Mouse (Mus musculus) kidney, adult 2 months (tissue): ENCODE measurements around the gene Epb42. TPM values are rescaled to one million over a fixed set of nuclear protein-coding genes. Genes with fewer than 3 reads are reported as not detected.

ENCODE experiments used
- DNase-seq: peaks from one replicate; pipeline ENCODE4 v3.0.0; 2021
- H3K27ac ChIP-seq: fragments of 200-500 bp; 2 replicates; pipeline ENCODE4 v1.5.1; 2012; ENCODE audit warnings: low read depth, low read length, control low read depth, inconsistent platforms; ENCODE audit not compliant: insufficient read depth
- H3K27me3 ChIP-seq: fragments of 200-500 bp; replicated peaks from 2 replicates; pipeline ENCODE4 v1.6.1; 2012; ENCODE audit warnings: mild to moderate bottlenecking, moderate library complexity, low read length, inconsistent platforms; ENCODE audit not compliant: control insufficient read depth, insufficient read depth
- H3K36me3 ChIP-seq: fragments of 200-500 bp; 2 replicates; pipeline ENCODE4 v1.6.1; 2012; ENCODE audit warnings: mild to moderate bottlenecking, moderate library complexity, low read length, inconsistent platforms; ENCODE audit not compliant: control insufficient read depth, insufficient read depth
- H3K4me1 ChIP-seq: fragments of 200-500 bp; 2 replicates; pipeline ENCODE4 v1.6.1; 2011; ENCODE audit warnings: low read length; ENCODE audit not compliant: control insufficient read depth, insufficient read depth
- H3K4me3 ChIP-seq: fragments of 200-500 bp; 2 replicates; pipeline ENCODE4 v1.5.1; 2011; ENCODE audit warnings: mild to moderate bottlenecking, low read depth, low read length, control low read depth; ENCODE audit not compliant: insufficient read depth
- CTCF ChIP-seq: fragments of 200-500 bp; conservative IDR thresholded peaks from 2 replicates; pipeline ENCODE4 v1.5.1; 2011; ENCODE audit warnings: low read depth, mild to moderate bottlenecking, control low read depth, low read length, moderate library complexity, mixed read lengths; ENCODE audit not compliant: insufficient read depth, insufficient read length
- POLR2A ChIP-seq: fragments of 200-500 bp; IDR thresholded peaks from one replicate; pipeline ENCODE4 v1.6.1; 2011; ENCODE audit warnings: low read depth, low read length, control low read depth
- WGBS: fragments of 180-500 bp; shearing (Covaris S2); methylation state at CpG from one replicate; pipeline ENCODE4 v1.1.7; 2018; 5-methylcytosine and 5-hydroxymethylcytosine counted together
- polyA plus RNA-seq: library from polyadenylated mRNA; depleted of rRNA; stranded (reverse); fragments of >200 nt; gene quantifications from 2 replicates; pipeline ENCODE4 v1.2.3, GENCODE M21; 2012; rRNA removed

Gene Epb42
- 0.38 and 0.92 TPM in 2 replicates for polyA plus RNA-seq

GRCm38 (mm10) chr2:121036733-121037341 is at the start of gene Epb42:
TSS of gene Epb42 (minus strand) at chr2:121037072.
- no peak within 1 kb of the TSS for H3K27ac ChIP-seq
- DNase-seq, result no peak
- peaks cover 4% of the 10 kb centered on the region; the same call in 1 of the 2 replicates for H3K4me1 ChIP-seq
- TF ChIP-seq CTCF (no peak), POLR2A (no peak)
- WGBS, result 60% methylated on average over 5 of the region's 5 CpGs
- no peaks in the 10 kb centered on the region for H3K27me3 ChIP-seq
- no peaks in the 10 kb centered on the region for H3K36me3 ChIP-seq
- no peak within 1 kb of the TSS for H3K4me3 ChIP-seq

- Histone ChIP-seq H3K27ac (no peak within 1 kb of the TSS), H3K36me3 (no peaks in the 10 kb centered on the region), H3K4me3 (no peak within 1 kb of the TSS), H3K27me3 (no peaks in the 10 kb centered on the region), H3K4me1 (no peaks in the 10 kb centered on the region)
- no peak for TF ChIP-seq POLR2A
- no peak for TF ChIP-seq CTCF
- peak; percentile 42 for DNase-seq
- 22% methylated on average over 6 of the region's 6 CpGs for WGBS
These were observed 48.8 kb upstream of the Epb42 start, which contains the start of gene Tgm5 for GRCm38 (mm10) chr2:121085480-121086185. TSS of gene Tgm5 (minus strand) at chr2:121085841.

DNA sequence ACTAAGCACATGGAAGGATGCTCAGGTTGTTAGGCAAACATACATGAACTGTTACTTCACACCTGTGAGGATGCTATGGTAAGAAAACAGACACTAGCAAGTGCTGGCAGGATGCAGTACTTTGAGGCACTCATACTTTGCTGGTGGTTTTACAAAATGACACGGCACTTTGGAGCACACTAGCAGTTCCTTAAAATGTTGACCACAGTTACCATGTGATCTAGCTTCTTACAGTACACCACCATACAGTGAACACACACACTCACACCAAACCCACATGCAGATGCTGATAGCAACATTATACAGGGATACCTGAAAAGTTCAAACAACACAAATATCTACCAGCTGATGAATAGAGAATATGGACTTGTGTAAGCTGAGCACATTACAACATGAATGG is 45.8 kb upstream of the Epb42 start:
- DNase-seq, result no peak
- TF ChIP-seq POLR2A, result no peak
- TF ChIP-seq CTCF, result no peak
- H3K27me3 ChIP-seq, result no peaks in the 10 kb centered on the region
- no peak overlapping the region for H3K4me3 ChIP-seq
- no peaks in the 10 kb centered on the region for H3K4me1 ChIP-seq
- H3K36me3 ChIP-seq, result no peaks in the 10 kb centered on the region
- no peak overlapping the region for H3K27ac ChIP-seq
- 86% methylated on average over 1 of the region's 1 CpGs for WGBS

DNA sequence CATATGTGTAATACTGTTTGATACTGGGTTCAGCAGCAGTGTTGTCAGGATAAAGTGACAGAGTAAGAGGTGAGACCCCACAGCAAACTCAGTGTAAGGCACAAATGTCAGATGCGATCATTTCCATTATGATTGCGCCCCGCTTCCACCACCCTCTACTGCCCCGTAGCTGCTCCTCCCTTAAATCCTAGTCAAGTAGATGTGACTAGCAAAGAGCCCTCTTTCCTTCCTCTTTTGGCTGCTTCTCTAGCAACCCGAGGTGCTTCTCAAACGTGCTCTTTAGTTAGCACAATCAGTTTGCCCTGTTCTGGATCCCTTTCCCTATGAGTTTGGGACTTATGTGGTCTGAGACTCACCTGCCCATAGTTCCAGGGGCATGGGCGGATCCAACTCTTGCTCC is 37.9 kb upstream of the Epb42 start:
- WGBS, result 82% methylated on average over 7 of the region's 7 CpGs
- DNase-seq, result no peak
- H3K4me3 ChIP-seq, result no peak overlapping the region
- no peaks in the 10 kb centered on the region for H3K36me3 ChIP-seq
- H3K27me3 ChIP-seq, result no peaks in the 10 kb centered on the region
- H3K4me1 ChIP-seq, result no peaks in the 10 kb centered on the region
- H3K27ac ChIP-seq, result no peak overlapping the region
- no peak for TF ChIP-seq CTCF
- no peak for TF ChIP-seq POLR2A

DNA sequence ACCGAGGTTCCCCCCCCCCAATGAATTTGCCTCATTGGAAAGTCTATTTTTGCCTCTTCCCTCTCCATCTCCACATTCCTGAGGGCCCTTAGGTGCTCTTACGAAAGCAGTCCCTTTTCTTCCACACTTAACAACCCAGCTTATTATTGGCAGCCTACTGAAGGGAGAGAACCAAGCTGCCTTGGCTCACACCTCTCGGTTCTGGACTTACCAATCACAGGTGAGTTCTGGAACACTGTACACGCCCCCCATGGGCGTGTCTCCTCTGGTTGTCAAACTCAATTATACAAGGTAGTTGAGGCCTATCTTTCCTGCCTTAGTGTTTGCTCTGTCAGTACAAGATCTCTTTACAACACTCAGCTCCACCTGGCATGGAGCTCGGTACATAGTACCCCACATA is 35.0 kb upstream of the Epb42 start:
- TF ChIP-seq CTCF, result no peak
- TF ChIP-seq POLR2A, result no peak
- Histone ChIP-seq H3K27ac (no peak overlapping the region), H3K4me1 (no peaks in the 10 kb centered on the region), H3K27me3 (no peaks in the 10 kb centered on the region), H3K4me3 (no peak overlapping the region), H3K36me3 (no peaks in the 10 kb centered on the region)
- DNase-seq, result no peak
- WGBS, result 88% methylated on average over 6 of the region's 6 CpGs

- Histone ChIP-seq H3K36me3 (no peaks in the 10 kb centered on the region), H3K27ac (no peak overlapping the region), H3K27me3 (no peaks in the 10 kb centered on the region), H3K4me3 (no peak overlapping the region), H3K4me1 (no peaks in the 10 kb centered on the region)
- TF ChIP-seq CTCF, result no peak
- DNase-seq, result no peak
- 87% methylated on average over 6 of the region's 6 CpGs for WGBS
These were observed 32.6 kb upstream of the Epb42 start for GRCm38 (mm10) chr2:121069506-121069905.

- Histone ChIP-seq H3K27ac (no peak overlapping the region), H3K27me3 (no peaks in the 10 kb centered on the region), H3K4me3 (no peak overlapping the region), H3K4me1 (no peaks in the 10 kb centered on the region), H3K36me3 (no peaks in the 10 kb centered on the region)
- DNase-seq, result no peak
- 73% methylated on average over 4 of the region's 4 CpGs for WGBS
- no peak for TF ChIP-seq POLR2A
- no peak for TF ChIP-seq CTCF
These were observed 30.2 kb upstream of the Epb42 start for GRCm38 (mm10) chr2:121067116-121067515.
